Mouse (Mus musculus) adrenal gland (tissue): ENCODE results near the gene Lyg1.
"Not testable (repeated sequence)": the region's sequence is repeated elsewhere in the genome, so short reads cannot be mapped to it uniquely, and the experiment has no call there.

Experiments used
- intact Hi-C: fragments of 180-260 bp; cut with DNase I; formaldehyde crosslinking; loops from one replicate; pipeline ENCODE4 v1.15.1; 2025
- long read RNA-seq, 2 experiments: library from polyadenylated mRNA; unstranded; transcript quantifications; one replicate each; pipeline ENCODE4 v2.0.0; 2020; ENCODE audit warnings: borderline replicate concordance in 1 of 2; ENCODE audit not compliant: insufficient replicate concordance in 1 of 2

Gene Lyg1
- long read RNA-seq, experiment 1 = 0 reads
- long read RNA-seq, experiment 2 = 0 reads

GRCm38 (mm10) chr1:37957659-37958058 is at the start of gene Lyg1:
Gene Lyg1, minus strand, starts transcription at chr1:37957759.
- intact Hi-C loops = no loop called here

GRCm38 (mm10) chr1:38006741-38007140 is 49.2 kb upstream of the Lyg1 start:
- intact Hi-C loops = no loop called here

- intact Hi-C loops = no loop called here
Observed at GRCm38 (mm10) chr1:38003046-38003445, 45.5 kb upstream of the Lyg1 start.

- intact Hi-C loops = no loop called here
Observed at GRCm38 (mm10) chr1:38001956-38002355, 44.4 kb upstream of the Lyg1 start.

- intact Hi-C loops = no loop called here
Observed at GRCm38 (mm10) chr1:38000844-38001243, 43.3 kb upstream of the Lyg1 start.

- intact Hi-C loops = loop anchor here (5.0 kb wide), 1 partner anchor 128 kb away; the partner anchor contains the start of gene Rev1
Observed at GRCm38 (mm10) chr1:37999552-37999951, 42.0 kb upstream of the Lyg1 start.

GRCm38 (mm10) chr1:37998371-37999199 is 41.0 kb upstream of the Lyg1 start:
- intact Hi-C loops = loop anchor here (5.0 kb wide), 1 partner anchor 129 kb away; the partner anchor contains the start of gene Rev1

- intact Hi-C loops = loop anchor here (5.0 kb wide), 1 partner anchor 129 kb away; the partner anchor contains the start of gene Rev1
Observed at GRCm38 (mm10) chr1:37997867-37998266, 40.3 kb upstream of the Lyg1 start, which contains the start of the genes Txndc9 and Eif5b. Gene Txndc9, minus strand, starts transcription at chr1:37997893. Gene Eif5b, plus strand, starts transcription at chr1:37998010.

- intact Hi-C loops = loop anchor here (5.0 kb wide), 1 partner anchor 130 kb away; the partner anchor contains the start of gene Rev1
Observed at GRCm38 (mm10) chr1:37996877-37997484, 39.4 kb upstream of the Lyg1 start.

- intact Hi-C loops = loop anchor here (5.0 kb wide), 1 partner anchor 131 kb away; the partner anchor contains the start of gene Rev1
Observed at GRCm38 (mm10) chr1:37996226-37996625, 38.7 kb upstream of the Lyg1 start.

GRCm38 (mm10) chr1:37987856-37988255 is 30.3 kb upstream of the Lyg1 start:
- intact Hi-C loops = no loop called here

GRCm38 (mm10) chr1:37985764-37986323 is 28.3 kb upstream of the Lyg1 start:
- intact Hi-C loops = loop anchor here (2.0 kb wide), 1 partner anchor 53 kb away; no protein-coding TSS in a partner anchor

GRCm38 (mm10) chr1:37984326-37984725 is 26.8 kb upstream of the Lyg1 start:
- intact Hi-C loops = loop anchor here (2.0 kb wide), 1 partner anchor 52 kb away; no protein-coding TSS in a partner anchor

GRCm38 (mm10) chr1:37977303-37977702 is 19.7 kb upstream of the Lyg1 start:
- intact Hi-C loops = no loop called here

- intact Hi-C loops = not testable (repeated sequence)
Observed at GRCm38 (mm10) chr1:37976666-37977065, 19.1 kb upstream of the Lyg1 start.

GRCm38 (mm10) chr1:37971520-37971919 is 14.0 kb upstream of the Lyg1 start:
- intact Hi-C loops = no loop called here

- intact Hi-C loops = no loop called here
Observed at GRCm38 (mm10) chr1:37968746-37969145, 11.2 kb upstream of the Lyg1 start.

GRCm38 (mm10) chr1:37965571-37965970 is 8.0 kb upstream of the Lyg1 start:
- intact Hi-C loops = no loop called here

- intact Hi-C loops = no loop called here
Observed at GRCm38 (mm10) chr1:37959486-37959885, 1.9 kb upstream of the Lyg1 start.

GRCm38 (mm10) chr1:37958516-37958915 is 957 bp upstream of the Lyg1 start:
- intact Hi-C loops = no loop called here

- intact Hi-C loops = no loop called here
Observed at GRCm38 (mm10) chr1:37956690-37957431, 698 bp downstream of the Lyg1 start.
